Mouse (Mus musculus) heart, postnatal 0 days (tissue): ENCODE results near the gene Arhgap42. TPM values are rescaled to one million over a fixed set of nuclear protein-coding genes. Genes with fewer than 3 reads are reported as not detected.

Experiments
- ATAC-seq: fragments of 200-750 bp; cut with Nextera tagmentation; 2 replicates; pipeline ENCODE4 v1.8.0; 2017; ENCODE audit warnings: low read depth, moderate number of reproducible peaks, moderate library complexity; ENCODE audit not compliant: insufficient read depth
- DNase-seq: peaks from one replicate; pipeline ENCODE4 v3.0.0-alpha.2; 2016; ENCODE audit warnings: low spot score
- H3K27ac ChIP-seq: fragments of 300-500 bp; sonication (generic); 2 replicates; pipeline ENCODE4 v1.5.1; 2014; ENCODE audit warnings: low read depth, mild to moderate bottlenecking
- H3K27me3 ChIP-seq: fragments of 300-500 bp; sonication (generic); 2 replicates; pipeline ENCODE4 v1.6.1; 2014; ENCODE audit warnings: low read length, mixed read lengths; ENCODE audit not compliant: control insufficient read depth, insufficient read depth
- H3K36me3 ChIP-seq: fragments of 300-500 bp; sonication (generic); replicated peaks from 2 replicates; pipeline ENCODE4 v1.6.1; 2014; ENCODE audit warnings: low read length, mixed read lengths; ENCODE audit not compliant: control insufficient read depth, insufficient read depth
- H3K4me1 ChIP-seq: fragments of 300-500 bp; sonication (generic); 2 replicates; pipeline ENCODE4 v1.6.1; 2014; ENCODE audit warnings: antibody characterized with exemption; ENCODE audit not compliant: control insufficient read depth, insufficient read depth
- H3K4me2 ChIP-seq: fragments of 300-500 bp; sonication (generic); 2 replicates; pipeline ENCODE4 v1.6.1; 2014; ENCODE audit warnings: low read depth, mild to moderate bottlenecking, low read length, moderate library complexity
- H3K4me3 ChIP-seq: fragments of 300-500 bp; sonication (generic); 2 replicates; pipeline ENCODE4 v1.5.1; 2014; ENCODE audit warnings: low read depth, low read length
- H3K9ac ChIP-seq: fragments of 300-500 bp; sonication (generic); replicated peaks from 2 replicates; pipeline ENCODE4 v1.6.1; 2014; ENCODE audit warnings: low read depth, low read length, mixed read lengths
- H3K9me3 ChIP-seq: fragments of 300-500 bp; sonication (generic); replicated peaks from 2 replicates; pipeline ENCODE4 v1.6.1; 2016; ENCODE audit warnings: low read length; ENCODE audit not compliant: control insufficient read depth
- CTCF ChIP-seq: IDR thresholded peaks from 2 replicates; pipeline ENCODE4 v1.5.1; 2016; ENCODE audit warnings: antibody characterized with exemption, control low read depth, low read depth
- EP300 ChIP-seq: IDR thresholded peaks from 2 replicates; pipeline ENCODE4 v1.6.1; 2016; ENCODE audit warnings: antibody characterized with exemption, low read depth
- WGBS: fragments of 180-500 bp; shearing (Covaris S2); extraction: QIAGEN DNeasy Blood & Tissue Kit; methylation state at CpG from one replicate; pipeline ENCODE4 v1.1.7; 2014; 5-methylcytosine and 5-hydroxymethylcytosine counted together
- polyA plus RNA-seq: library from polyadenylated mRNA; unstranded; fragments of >200 nt; fragmentation: Nextera tagmentation; extraction: Ambion mirVana; gene quantifications from 2 replicates; pipeline ENCODE4 v1.2.1, GENCODE M21; 2015
- total RNA-seq: library from RNA; depleted of rRNA; stranded (reverse); fragments of >200 nt; gene quantifications from 2 replicates; pipeline ENCODE4 v1.2.3, GENCODE M21; 2014; ENCODE audit warnings: low replicate concordance

Arhgap42 gene
- total and polyA plus RNA-seq, 2 experiments from 2014 or later: 4.6 to 8.1 TPM

DNA sequence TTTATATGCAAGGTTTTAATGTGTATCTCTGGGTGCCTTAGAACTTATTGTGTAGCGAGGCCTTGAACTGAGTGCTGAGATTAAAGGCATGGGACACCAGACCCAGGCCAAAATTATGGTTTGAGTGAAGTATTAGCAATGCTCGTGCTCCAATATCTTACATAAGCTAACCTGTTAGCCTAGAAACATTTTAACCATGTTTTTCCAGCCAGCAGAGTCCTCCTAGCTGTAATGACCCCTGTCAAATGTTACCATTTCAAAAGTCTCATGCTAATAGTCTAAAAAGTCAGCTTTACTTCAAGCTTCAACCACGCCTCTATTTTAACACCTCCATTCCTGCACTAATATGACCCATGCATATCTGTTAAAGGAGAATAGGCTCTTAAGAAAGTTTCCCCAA, 84.3 kb downstream of the Arhgap42 start:
- H3K36me3 ChIP-seq: no peaks in the 10 kb centered on the region
- H3K9me3 ChIP-seq: no peaks in the 10 kb centered on the region
- no peak for ATAC-seq
- no peak overlapping the region for H3K4me2 ChIP-seq
- H3K4me3 ChIP-seq: no peak overlapping the region
- no peak overlapping the region for H3K9ac ChIP-seq
- H3K27ac ChIP-seq: no peak overlapping the region
- H3K4me1 ChIP-seq: no peaks in the 10 kb centered on the region
- 81% methylated on average over 3 of the region's 3 CpGs for WGBS
- H3K27me3 ChIP-seq: no peaks in the 10 kb centered on the region
- TF ChIP-seq EP300: no peak
- TF ChIP-seq CTCF: no peak
- DNase-seq: no peak

DNA sequence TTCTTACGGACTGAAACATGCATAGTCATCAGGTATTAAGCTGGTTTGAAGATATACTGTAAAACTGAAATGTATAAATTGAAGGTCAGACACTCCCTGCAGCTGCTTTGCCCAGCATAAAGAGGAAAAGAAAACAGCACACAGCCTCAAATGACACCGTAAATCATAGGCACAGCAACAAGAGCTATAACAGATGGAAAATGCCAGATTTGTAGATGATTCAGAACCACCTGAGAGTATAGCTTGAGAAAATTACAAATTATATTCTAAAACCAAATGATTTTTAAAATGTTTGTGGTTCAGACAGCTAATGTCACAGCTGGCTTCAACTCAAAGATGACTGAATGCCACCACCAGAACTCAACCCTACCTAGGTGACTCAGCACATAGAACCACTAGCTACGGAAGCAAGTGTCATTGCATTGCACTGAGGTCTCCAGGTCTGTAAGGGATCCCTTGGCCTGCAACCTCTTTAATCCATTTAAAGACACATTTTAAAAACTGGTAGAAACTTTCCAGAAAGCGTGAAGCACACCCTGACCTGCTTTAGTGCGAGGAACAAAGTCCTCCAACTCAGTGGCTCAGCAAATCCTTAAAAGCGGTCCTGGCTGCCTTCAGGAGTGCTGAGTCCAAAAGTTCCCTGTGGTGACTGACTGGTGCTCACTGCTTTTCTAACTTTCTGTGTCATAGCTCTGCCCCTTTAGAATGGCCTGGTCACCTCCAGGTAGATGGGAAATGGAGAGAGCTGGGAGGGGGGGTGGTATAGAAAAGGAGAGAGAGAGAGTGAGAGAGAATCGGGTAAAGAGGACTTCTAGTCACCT, 94.4 kb downstream of the Arhgap42 start:
- no peaks in the 10 kb centered on the region for H3K9me3 ChIP-seq
- ATAC-seq (no peak), DNase-seq (no peak)
- no peaks in the 10 kb centered on the region; the same call in 1 of the 2 replicates for H3K4me1 ChIP-seq
- WGBS: 91% methylated on average over 7 of the region's 7 CpGs
- H3K9ac ChIP-seq: no peak overlapping the region
- TF ChIP-seq CTCF (no peak), EP300 (no peak)
- no peak overlapping the region for H3K4me3 ChIP-seq
- H3K36me3 ChIP-seq: no peaks in the 10 kb centered on the region
- no peaks in the 10 kb centered on the region for H3K27me3 ChIP-seq
- H3K27ac ChIP-seq: no peak overlapping the region
- H3K4me2 ChIP-seq: no peak overlapping the region

DNA sequence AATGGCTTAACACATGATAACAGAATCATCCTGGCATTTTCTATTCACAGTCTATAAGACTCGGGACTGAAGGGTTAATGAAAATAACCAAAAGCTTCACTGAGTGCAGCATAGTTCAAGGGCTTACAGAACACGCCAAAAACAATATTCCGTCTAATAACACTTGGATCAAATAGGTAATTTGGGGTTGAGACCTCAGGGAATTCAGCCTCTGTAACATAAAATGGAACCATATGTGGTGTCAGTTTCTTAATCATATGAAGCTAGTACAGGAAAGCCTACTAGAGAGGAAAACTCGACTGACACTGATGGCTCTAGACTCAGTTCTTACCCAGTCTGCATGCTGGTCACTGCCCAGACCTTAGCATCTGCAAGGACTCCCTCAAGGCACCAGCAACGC, 95.8 kb downstream of the Arhgap42 start:
- H3K4me2 ChIP-seq: no peak overlapping the region
- WGBS: 75% methylated on average over 5 of the region's 5 CpGs
- ATAC-seq: no peak

DNA sequence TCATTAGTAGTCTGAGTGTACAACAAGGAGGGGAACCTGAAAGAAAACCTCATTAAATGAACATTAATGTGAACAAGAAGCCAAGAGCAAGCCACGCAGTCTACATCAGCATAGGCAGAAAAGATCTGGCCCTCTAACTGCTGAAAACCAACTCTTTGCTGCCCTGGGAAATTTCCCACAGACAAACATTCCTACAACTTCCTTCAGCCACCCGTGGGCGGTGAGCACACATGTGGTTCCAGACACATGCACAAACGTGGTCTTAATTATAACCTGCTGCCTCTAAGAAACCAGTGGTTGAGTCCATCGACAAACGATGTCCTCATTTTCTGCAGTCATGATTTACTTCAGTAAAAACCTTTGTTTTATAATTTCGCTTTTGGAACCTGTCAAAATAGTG, 96.3 kb downstream of the Arhgap42 start:
- no peaks in the 10 kb centered on the region for H3K36me3 ChIP-seq
- ATAC-seq: no peak
- H3K9me3 ChIP-seq: no peaks in the 10 kb centered on the region
- WGBS: 70% methylated on average over 7 of the region's 7 CpGs
- H3K4me2 ChIP-seq: no peak overlapping the region
- DNase-seq: no peak
- no peaks in the 10 kb centered on the region; the same call in 1 of the 2 replicates for H3K4me1 ChIP-seq
- no peak overlapping the region for H3K9ac ChIP-seq
- H3K4me3 ChIP-seq: no peak overlapping the region
- TF ChIP-seq EP300: no peak
- no peak for TF ChIP-seq CTCF
- H3K27ac ChIP-seq: no peak overlapping the region
- no peaks in the 10 kb centered on the region for H3K27me3 ChIP-seq

More for the DNA sequence above, 95.8 kb downstream of the Arhgap42 start:
- H3K9ac ChIP-seq: no peak overlapping the region
- no peaks in the 10 kb centered on the region; the same call in 1 of the 2 replicates for H3K4me1 ChIP-seq
- no peaks in the 10 kb centered on the region for H3K9me3 ChIP-seq
- DNase-seq: no peak
- no peak overlapping the region for H3K4me3 ChIP-seq
- no peaks in the 10 kb centered on the region for H3K27me3 ChIP-seq
- no peak overlapping the region for H3K27ac ChIP-seq
- H3K36me3 ChIP-seq: no peaks in the 10 kb centered on the region
- TF ChIP-seq CTCF: no peak
- no peak for TF ChIP-seq EP300

- no peak for TF ChIP-seq CTCF
- H3K4me2 ChIP-seq: no peak overlapping the region
- no peaks in the 10 kb centered on the region for H3K27me3 ChIP-seq
- WGBS: 46% methylated on average over 1 of the region's 1 CpGs
- no peaks in the 10 kb centered on the region for H3K9me3 ChIP-seq
- H3K4me3 ChIP-seq: no peak overlapping the region
- no peaks in the 10 kb centered on the region for H3K36me3 ChIP-seq
- ATAC-seq: no peak
- no peak for DNase-seq
- H3K27ac ChIP-seq: no peak overlapping the region
- H3K4me1 ChIP-seq: no peaks in the 10 kb centered on the region; the same call in 1 of the 2 replicates
- H3K9ac ChIP-seq: no peak overlapping the region
Observed at GRCm38 (mm10) chr9:9142144-9142543, 96.8 kb downstream of the Arhgap42 start.
